Mouse (Mus musculus): ENCODE measurements around the gene Helz. TPM values are rescaled to one million over a fixed set of nuclear protein-coding genes. Genes with fewer than 3 reads are reported as not detected.

The Helz gene
- polyA plus RNA-seq (2017; shearing (Covaris generic)): 67.6 TPM

DNA sequence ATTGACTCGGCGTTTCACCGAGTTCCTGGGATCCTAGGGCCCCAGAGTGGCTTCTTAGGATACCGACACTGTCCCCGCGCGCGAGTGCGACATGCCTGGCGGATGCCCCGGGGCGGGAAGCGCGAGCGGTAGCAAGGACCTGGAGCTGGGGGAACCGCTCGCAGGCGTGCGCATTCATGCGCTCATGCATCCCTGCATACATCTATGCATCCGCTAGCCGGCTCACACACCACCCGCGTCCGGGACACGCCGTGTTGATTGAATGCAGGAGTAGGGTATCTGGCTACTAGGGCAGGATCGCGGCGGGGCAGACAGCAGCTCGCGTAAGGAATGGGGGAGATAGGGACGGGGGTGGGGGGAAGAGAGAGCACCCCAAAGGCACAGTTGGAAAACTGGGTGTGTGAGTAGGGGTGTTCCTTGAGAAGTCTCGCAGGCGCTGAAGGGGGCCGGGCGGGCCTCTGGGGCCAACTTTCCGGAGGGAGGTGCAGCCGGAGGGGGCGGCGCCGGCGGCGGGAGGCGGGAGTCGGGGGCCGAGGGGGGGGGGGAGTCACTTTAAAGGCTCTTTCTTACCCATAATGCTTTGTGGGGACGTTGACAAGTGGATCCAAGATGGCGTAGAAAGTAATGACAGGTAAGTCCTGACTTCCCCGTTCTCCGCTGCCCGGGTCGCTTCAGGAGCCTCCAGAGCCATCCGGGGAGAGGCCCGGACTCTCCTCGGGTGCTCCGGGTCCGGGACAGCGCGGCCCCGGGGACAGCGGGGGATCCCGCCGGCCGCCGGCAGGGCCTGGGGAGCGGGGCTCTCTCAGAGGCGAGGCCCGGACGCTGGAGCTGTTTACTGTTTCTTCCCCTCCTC lies at the start of gene Helz:
Gene Helz (plus strand): TSS at position 580 of the 853 bp plus-strand sequence.

DNA sequence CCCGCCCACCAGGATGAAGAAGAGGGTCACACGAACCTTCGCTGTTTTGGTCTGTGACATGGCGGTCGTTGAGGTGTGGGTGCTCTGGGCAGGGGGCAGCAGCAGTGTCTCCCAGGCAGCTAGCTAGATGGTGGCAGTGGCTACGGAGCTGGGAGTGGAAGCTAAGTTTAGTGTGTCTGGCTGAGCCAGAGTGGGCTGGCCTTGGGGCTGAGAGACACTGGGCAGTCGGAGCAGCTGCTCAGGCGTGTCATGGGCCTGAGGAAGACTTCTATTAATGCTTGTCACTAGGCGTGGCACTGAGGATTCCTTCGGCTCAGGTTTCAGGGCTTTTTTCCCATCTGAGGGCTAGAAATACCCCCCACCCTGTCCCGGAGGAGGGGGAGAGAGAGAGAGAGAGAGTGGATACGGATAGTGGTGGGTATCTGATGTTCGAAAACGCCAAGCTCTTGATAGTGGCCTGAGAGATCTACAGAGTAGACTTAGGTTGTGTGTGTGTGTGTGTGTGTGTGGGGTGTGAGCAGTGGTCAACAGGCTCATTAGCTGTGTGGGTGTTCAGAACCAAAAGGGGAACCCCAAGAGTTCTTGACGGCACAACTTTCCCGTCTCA lies 168.7 kb downstream of the Helz start, which contains the start of gene Cacng1:
Gene Cacng1 (minus strand): TSS at position 191 of the 607 bp plus-strand sequence.

Other genes starting within 250 kb of the Helz start
- 92.4 TPM for gene Pitpnc1, start 77.2 kb upstream of the Helz start, polyA plus RNA-seq (2017; shearing (Covaris generic))
- gene Psmd12, start 68.4 kb upstream of the Helz start, polyA plus RNA-seq (2017; shearing (Covaris generic)): 129 TPM
- not detected for gene Cacng1, start 168.6 kb downstream of the Helz start, polyA plus RNA-seq (2017; shearing (Covaris generic))
- gene Cacng4, start 246.6 kb downstream of the Helz start, polyA plus RNA-seq (2017; shearing (Covaris generic)): not detected

Data from inflammation-experienced regulatory T-cells, adult 16 weeks (primary cell).